Mouse (Mus musculus): ENCODE data around the gene Cyp19a1. TPM values are rescaled to one million over a fixed set of nuclear protein-coding genes. Genes with fewer than 3 reads are reported as not detected.

Cyp19a1 gene
- polyA plus RNA-seq, 1 experiment, result not detected

DNA sequence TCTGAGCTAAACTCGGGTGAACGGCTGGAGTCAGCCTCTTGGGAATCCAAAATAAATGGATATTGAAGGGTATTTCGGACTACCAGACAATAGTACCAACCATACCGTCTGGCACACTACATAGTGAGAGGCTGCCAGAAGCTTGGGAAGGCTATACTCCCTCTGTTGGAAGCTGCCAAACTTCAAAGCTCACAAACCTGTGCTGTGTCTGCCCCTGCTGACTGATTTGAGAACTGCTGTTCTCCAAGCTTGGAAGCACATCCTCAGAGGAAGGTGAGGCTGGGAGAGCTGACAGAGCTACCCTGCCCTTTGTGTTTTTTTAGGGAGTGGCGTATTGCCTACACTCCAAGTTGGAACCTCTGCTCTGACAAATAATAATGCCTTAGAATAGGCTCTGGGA is 104.8 kb downstream of the Cyp19a1 start:
- Histone ChIP-seq H3K4me1 (ENCODE audit: control insufficient read depth, insufficient read depth, low read length) (no peaks in the 10 kb centered on the region), H3K4me3 (replicated peaks; ENCODE audit: control insufficient read depth, low read depth, low read length) (no peak overlapping the region), H3K27ac (ENCODE audit: control insufficient read depth, insufficient read depth, low read depth, low read length, poor library complexity) (no peak overlapping the region)
- no peak for TF ChIP-seq CTCF (IDR thresholded peaks at IDR 0.05; ENCODE audit: control insufficient read depth, insufficient read depth, low read length)
- WGBS, result 77% methylated on average over 5 of the region's 5 CpGs

DNA sequence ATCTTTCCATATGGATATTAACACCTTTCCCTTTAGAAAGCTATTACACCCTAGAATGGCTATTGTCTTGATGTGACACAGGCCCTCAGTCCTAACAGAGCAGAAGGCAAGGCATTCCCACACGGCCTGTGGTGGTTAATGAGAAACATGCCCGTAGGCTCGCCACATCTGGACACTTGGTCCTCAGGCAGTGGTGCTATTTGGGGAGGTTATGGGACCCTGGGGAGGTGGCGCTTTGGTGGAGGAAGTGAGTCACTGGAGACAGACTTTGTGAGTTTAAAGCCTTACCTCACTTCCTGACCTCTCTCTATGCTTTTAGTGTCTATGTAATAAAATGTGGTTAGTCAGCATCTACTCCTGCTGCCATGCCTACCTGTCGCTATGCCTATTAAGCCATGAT is 114.2 kb downstream of the Cyp19a1 start:
- Histone ChIP-seq H3K4me3 (replicated peaks; ENCODE audit: control insufficient read depth, low read depth, low read length) (no peak overlapping the region), H3K4me1 (ENCODE audit: control insufficient read depth, insufficient read depth, low read length) (no peaks in the 10 kb centered on the region), H3K27ac (ENCODE audit: control insufficient read depth, insufficient read depth, low read depth, low read length, poor library complexity) (no peak overlapping the region)
- 68% methylated on average over 5 of the region's 5 CpGs for WGBS
- no peak for TF ChIP-seq CTCF (IDR thresholded peaks at IDR 0.05; ENCODE audit: control insufficient read depth, insufficient read depth, low read length)
- no peak for TF ChIP-seq POLR2A (IDR thresholded peaks at IDR 0.05; ENCODE audit: borderline replicate concordance, control insufficient read depth, low read depth, low read length)

DNA sequence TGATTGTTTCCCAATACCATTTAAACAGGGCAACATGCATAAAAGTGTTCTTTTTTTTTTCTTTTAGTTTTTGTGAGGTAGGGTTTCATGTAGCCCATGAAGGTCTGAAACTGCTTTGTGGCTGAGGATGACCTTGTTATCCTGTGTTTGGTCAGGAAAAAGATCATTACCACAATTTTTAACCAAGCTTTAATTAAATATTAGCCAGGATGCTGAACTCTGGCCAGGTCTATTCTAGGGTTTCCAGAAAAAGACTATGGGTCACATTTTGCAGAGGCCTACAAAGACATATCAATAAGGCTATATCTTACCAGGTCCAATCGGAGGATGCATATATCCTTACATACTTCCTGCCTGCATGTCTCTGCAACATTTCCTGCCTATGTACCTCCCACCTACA is 128.7 kb downstream of the Cyp19a1 start:
- Histone ChIP-seq H3K4me1 (ENCODE audit: control insufficient read depth, insufficient read depth, low read length) (no peaks in the 10 kb centered on the region), H3K4me3 (replicated peaks; ENCODE audit: control insufficient read depth, low read depth, low read length) (no peak overlapping the region), H3K27ac (ENCODE audit: control insufficient read depth, insufficient read depth, low read depth, low read length, poor library complexity) (no peak overlapping the region)
- 67% methylated on average over 1 of the region's 1 CpGs for WGBS
- no peak for TF ChIP-seq CTCF (IDR thresholded peaks at IDR 0.05; ENCODE audit: control insufficient read depth, insufficient read depth, low read length)
- TF ChIP-seq POLR2A (IDR thresholded peaks at IDR 0.05; ENCODE audit: borderline replicate concordance, control insufficient read depth, low read depth, low read length), result no peak

Other genes starting within 250 kb of the Cyp19a1 start
- not detected in 2 replicates for gene Tnfaip8l3, start 199.7 kb downstream of the Cyp19a1 start, polyA plus RNA-seq (2011; ENCODE audit: insufficient read depth, insufficient read length, low replicate concordance, missing spikeins)
- gene Gldn, start 18.4 kb upstream of the Cyp19a1 start, polyA plus RNA-seq (2011; ENCODE audit: insufficient read depth, insufficient read length, low replicate concordance, missing spikeins), result not detected in 2 replicates
- 5.5 and 8.4 TPM in 2 replicates for gene Dmxl2, start 233.5 kb upstream of the Cyp19a1 start, polyA plus RNA-seq (2011; ENCODE audit: insufficient read depth, insufficient read length, low replicate concordance, missing spikeins)

Data from bone marrow, adult 2 months (tissue).